Mouse (Mus musculus) embryonic fibroblast, embryonic 13.5 days (primary cell): ENCODE measurements around the gene Upf1.

Source experiments
- CTCF ChIP-seq: IDR thresholded peaks from 2 replicates; pipeline ENCODE4 v1.5.1; 2011; ENCODE audit warnings: mild to moderate bottlenecking, control low read depth, low read length, moderate library complexity, borderline replicate concordance; ENCODE audit not compliant: insufficient read depth
- POLR2A ChIP-seq: IDR thresholded peaks from 2 replicates; pipeline ENCODE4 v1.6.1; 2011; ENCODE audit warnings: low read depth, mild to moderate bottlenecking, control low read depth, low read length, moderate library complexity

- TF ChIP-seq CTCF = no peak
- no peak for TF ChIP-seq POLR2A
Measured at GRCm38 (mm10) chr8:70300881-70301280, 52.2 kb downstream of the Upf1 start.
